Mouse (Mus musculus) forebrain, embryonic 16.5 days (tissue): ENCODE results near the gene Mlec. TPM values are rescaled to one million over a fixed set of nuclear protein-coding genes. Genes with fewer than 3 reads are reported as not detected.
A peak's percentile ranks its signal among the peaks of the same experiment; 100 is the strongest.
"Not testable (repeated sequence)": the region's sequence is repeated elsewhere in the genome, so short reads cannot be mapped to it uniquely, and the experiment has no call there.

Source experiments
- ATAC-seq: fragments of 200-750 bp; cut with Nextera tagmentation; 2 replicates; pipeline ENCODE4 v1.8.0; 2017; ENCODE audit warnings: mild to moderate bottlenecking, moderate library complexity
- H3K27ac ChIP-seq: fragments of 300-500 bp; sonication (generic); 2 replicates; pipeline ENCODE4 v1.5.1; 2014; ENCODE audit warnings: low read length, control low read depth
- H3K27me3 ChIP-seq: fragments of 300-500 bp; sonication (generic); replicated peaks from 2 replicates; pipeline ENCODE4 v1.6.1; 2014; ENCODE audit warnings: low read length; ENCODE audit not compliant: control insufficient read depth, insufficient read depth
- H3K36me3 ChIP-seq: fragments of 300-500 bp; sonication (generic); 2 replicates; pipeline ENCODE4 v1.6.1; 2014; ENCODE audit not compliant: control insufficient read depth, insufficient read depth
- H3K4me1 ChIP-seq: fragments of 300-500 bp; sonication (generic); replicated peaks from 2 replicates; pipeline ENCODE4 v1.6.1; 2014; ENCODE audit warnings: low read length; ENCODE audit not compliant: control insufficient read depth, insufficient read depth
- H3K4me2 ChIP-seq: fragments of 300-500 bp; sonication (generic); 2 replicates; pipeline ENCODE4 v1.6.1; 2014; ENCODE audit warnings: mild to moderate bottlenecking, low read length, control low read depth
- H3K4me3 ChIP-seq: fragments of 300-500 bp; sonication (generic); replicated peaks from 2 replicates; pipeline ENCODE4 v1.5.1; 2014; ENCODE audit warnings: mild to moderate bottlenecking, low read length, control low read depth
- H3K9ac ChIP-seq: fragments of 300-500 bp; sonication (generic); replicated peaks from 2 replicates; pipeline ENCODE4 v1.6.1; 2014; ENCODE audit warnings: low read depth, low read length, control low read depth
- H3K9me3 ChIP-seq: fragments of 300-500 bp; sonication (generic); 2 replicates; pipeline ENCODE4 v1.6.1; 2016; ENCODE audit warnings: low read length; ENCODE audit not compliant: control insufficient read depth
- WGBS: fragments of 180-500 bp; shearing (Covaris S2); extraction: QIAGEN DNeasy Blood & Tissue Kit; methylation state at CpG from one replicate; pipeline ENCODE4 v1.1.7; 2014; 5-methylcytosine and 5-hydroxymethylcytosine counted together
- polyA plus RNA-seq: library from polyadenylated mRNA; unstranded; fragments of >200 nt; fragmentation: Nextera tagmentation; extraction: Ambion mirVana; gene quantifications from 2 replicates; pipeline ENCODE4 v1.2.1, GENCODE M21; 2015

The Mlec gene
- polyA plus RNA-seq, 1 experiment from 2014 or later = 21.1 TPM

GRCm38 (mm10) chr5:115165895-115166814 is 8.2 kb upstream of the Mlec start:
- Histone ChIP-seq H3K9me3 (no peaks in the 10 kb centered on the region), H3K4me2 (no peak overlapping the region), H3K4me1 (0 out of 2 replicates have a peak, but pooled peaks cover 3% of the 10 kb centered on the region), H3K9ac (no peak overlapping the region), H3K4me3 (no peak overlapping the region), H3K36me3 (no peaks in the 10 kb centered on the region), H3K27ac (no peak overlapping the region), H3K27me3 (no peaks in the 10 kb centered on the region)
- 50% methylated on average over 11 of the region's 11 CpGs for WGBS
- no peak for ATAC-seq

DNA sequence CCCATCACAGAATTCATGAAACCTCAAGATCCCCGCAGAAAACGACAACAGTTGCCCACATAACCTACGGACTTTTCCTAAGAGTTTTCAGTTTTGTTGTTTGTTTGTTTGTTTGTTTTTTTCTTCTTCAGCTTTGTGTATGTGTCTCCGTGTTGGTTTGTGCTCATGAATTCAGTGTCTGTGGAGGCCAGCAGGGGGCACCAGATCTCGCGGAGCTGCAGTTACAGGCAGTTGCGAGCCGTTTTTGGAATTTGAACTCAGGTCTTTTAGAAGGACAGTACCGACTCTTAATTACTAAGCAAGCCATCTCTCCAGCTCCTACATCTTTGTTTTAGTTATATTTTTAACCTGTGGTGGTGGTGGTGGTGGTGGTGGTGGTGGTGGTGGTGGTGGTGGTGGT is 7.4 kb upstream of the Mlec start:
- H3K9me3 ChIP-seq = no peaks in the 10 kb centered on the region
- ATAC-seq = no peak

DNA sequence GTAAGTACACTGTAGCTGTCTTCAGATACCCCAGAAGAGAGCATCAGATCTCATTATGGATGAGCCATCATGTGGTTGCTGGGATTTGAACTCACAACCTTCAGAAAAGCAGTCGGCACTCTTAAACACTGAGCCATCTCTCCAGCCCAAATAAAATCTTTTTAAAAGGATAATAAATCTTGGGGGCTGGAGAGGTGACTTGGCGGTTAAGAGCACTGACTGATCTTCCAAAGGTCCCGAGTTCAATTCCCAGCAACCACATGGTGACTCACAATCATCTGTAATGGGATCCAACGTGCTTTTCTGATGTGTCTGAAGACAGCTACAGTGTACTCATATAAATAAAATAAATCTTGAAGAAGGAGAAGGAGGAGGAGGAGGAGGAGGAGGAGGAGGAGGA is 6.5 kb upstream of the Mlec start:
- H3K36me3 ChIP-seq, H3K4me1 ChIP-seq, H3K9ac ChIP-seq, H3K4me3 ChIP-seq, ATAC-seq, H3K27me3 ChIP-seq, H3K27ac ChIP-seq, H3K4me2 ChIP-seq, H3K9me3 ChIP-seq: not testable (repeated sequence)
- WGBS = 85% methylated on average over 4 of the region's 4 CpGs

More for the DNA sequence above, 7.4 kb upstream of the Mlec start:
- Histone ChIP-seq H3K9ac (no peak overlapping the region), H3K27ac (no peak overlapping the region), H3K36me3 (no peaks in the 10 kb centered on the region), H3K4me1 (0 out of 2 replicates have a peak, but pooled peaks cover 3% of the 10 kb centered on the region), H3K27me3 (no peaks in the 10 kb centered on the region), H3K4me3 (no peak overlapping the region), H3K4me2 (no peak overlapping the region)
- 67% methylated on average over 9 of the region's 9 CpGs for WGBS

- Histone ChIP-seq H3K4me3 (no peak overlapping the region), H3K9ac (no peak overlapping the region), H3K27ac (no peak overlapping the region), H3K4me2 (no peak overlapping the region), H3K36me3 (no peaks in the 10 kb centered on the region), H3K27me3 (no peaks in the 10 kb centered on the region), H3K4me1 (peaks cover 6% of the 10 kb centered on the region), H3K9me3 (no peaks in the 10 kb centered on the region)
- ATAC-seq = no peak
- WGBS = 40% methylated on average over 8 of the region's 8 CpGs
Measured at GRCm38 (mm10) chr5:115163563-115163962, 5.6 kb upstream of the Mlec start.

GRCm38 (mm10) chr5:115161940-115162279 is 3.9 kb upstream of the Mlec start:
- not testable (repeated sequence) for H3K9me3 ChIP-seq, H3K36me3 ChIP-seq, H3K4me2 ChIP-seq, H3K27ac ChIP-seq, ATAC-seq, H3K27me3 ChIP-seq, H3K4me3 ChIP-seq, H3K9ac ChIP-seq
- 60% methylated on average over 1 of the region's 1 CpGs for WGBS
- H3K4me1 ChIP-seq = peaks cover 11% of the 10 kb centered on the region

- no peaks in the 10 kb centered on the region for H3K27me3 ChIP-seq
- no peak overlapping the region for H3K9ac ChIP-seq
- H3K4me1 ChIP-seq = peaks cover 17% of the 10 kb centered on the region
- no peaks in the 10 kb centered on the region for H3K36me3 ChIP-seq
- no peaks in the 10 kb centered on the region for H3K9me3 ChIP-seq
- ATAC-seq = no peak
- no peak overlapping the region for H3K4me3 ChIP-seq
- H3K27ac ChIP-seq = no peak overlapping the region
- H3K4me2 ChIP-seq = no peak overlapping the region
- 52% methylated on average over 13 of the region's 13 CpGs for WGBS
Measured at GRCm38 (mm10) chr5:115161064-115161939, 3.3 kb upstream of the Mlec start.

DNA sequence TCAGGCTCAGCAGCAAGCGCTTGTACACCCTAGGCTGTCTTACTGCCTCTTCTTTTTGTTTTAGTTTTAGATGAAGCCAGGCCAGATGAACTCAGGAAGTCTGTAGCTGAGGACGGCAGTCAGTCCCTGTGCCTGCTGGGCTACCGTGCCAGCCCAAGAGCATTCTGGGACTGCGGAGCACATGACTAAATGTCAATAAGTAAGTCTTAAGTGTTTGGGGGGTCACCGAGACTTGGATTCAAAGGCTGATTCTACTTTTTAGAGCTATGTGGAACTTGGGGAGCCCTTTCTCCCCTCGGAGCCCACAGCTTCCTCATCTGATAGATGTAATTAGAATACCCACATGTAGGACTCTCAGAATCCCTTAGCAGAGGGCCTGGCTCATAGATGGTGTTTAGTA is 2.7 kb upstream of the Mlec start:
- no peaks in the 10 kb centered on the region for H3K9me3 ChIP-seq
- no peaks in the 10 kb centered on the region for H3K36me3 ChIP-seq
- no peak overlapping the region for H3K4me3 ChIP-seq
- no peak overlapping the region for H3K27ac ChIP-seq
- ATAC-seq = no peak
- no peak overlapping the region for H3K4me2 ChIP-seq
- H3K4me1 ChIP-seq = peaks cover 24% of the 10 kb centered on the region
- H3K9ac ChIP-seq = no peak overlapping the region
- H3K27me3 ChIP-seq = no peaks in the 10 kb centered on the region
- 82% methylated on average over 6 of the region's 6 CpGs for WGBS

DNA sequence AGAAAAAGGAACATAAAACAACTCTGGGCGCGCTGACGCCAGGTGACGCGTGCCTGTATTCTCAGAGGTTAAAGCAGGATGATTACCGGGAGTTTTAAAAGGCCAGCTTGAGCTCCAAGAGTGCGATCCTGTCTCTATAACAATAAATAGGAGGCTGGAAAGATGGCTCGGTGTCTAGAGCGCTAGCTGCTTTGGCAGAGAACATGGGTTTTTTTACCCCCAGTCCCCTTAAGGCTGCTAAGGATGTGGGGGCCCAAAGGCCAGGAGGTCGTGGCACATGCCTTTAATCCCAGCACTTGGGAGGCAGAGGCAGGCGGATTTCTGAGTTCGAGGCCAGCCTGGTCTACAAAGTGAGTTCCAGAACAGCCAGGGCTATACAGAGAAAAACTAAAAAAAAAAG is 1.2 kb upstream of the Mlec start:
- Histone ChIP-seq H3K4me1 (peaks cover 35% of the 10 kb centered on the region), H3K27ac (peak overlapping the region; percentile 99), H3K9ac (peak overlapping the region; percentile 83), H3K27me3 (no peaks in the 10 kb centered on the region), H3K4me3 (peak overlapping the region; percentile 94), H3K36me3 (no peaks in the 10 kb centered on the region), H3K4me2 (peak overlapping the region; percentile 88), H3K9me3 (no peaks in the 10 kb centered on the region)
- no peak for ATAC-seq
- 27% methylated on average over 12 of the region's 12 CpGs for WGBS

DNA sequence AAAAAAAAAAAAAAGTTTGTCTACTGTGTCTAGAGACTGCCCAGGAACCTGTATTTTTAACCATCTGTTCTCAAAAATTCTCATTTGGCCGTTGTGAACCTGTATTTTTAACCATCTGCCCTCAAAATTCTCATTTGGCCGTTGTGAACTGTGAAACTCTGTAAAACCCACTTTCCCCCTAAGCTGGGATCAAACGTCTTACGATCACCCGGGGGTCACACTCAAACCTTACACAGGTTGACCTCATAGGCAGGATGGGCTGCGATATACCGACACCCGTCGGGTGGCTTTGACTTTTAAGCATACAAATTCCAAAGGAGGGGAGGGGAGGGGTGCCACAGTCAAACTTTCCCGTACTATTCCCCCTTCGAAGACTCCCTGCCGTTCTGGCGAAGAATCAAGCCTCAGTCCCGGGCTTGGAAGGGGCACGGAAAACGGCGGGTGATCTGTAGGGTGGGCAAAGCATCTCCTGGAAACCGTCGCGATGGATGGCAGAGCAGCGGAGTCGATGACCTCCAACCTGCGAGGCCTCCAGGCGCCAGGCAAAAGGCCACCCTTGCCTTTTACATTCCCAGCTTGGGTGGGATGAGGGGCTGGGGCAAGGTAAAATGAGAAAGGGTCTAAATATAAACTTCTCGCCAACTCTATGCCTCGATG is 918 bp downstream of the Mlec start:
- Histone ChIP-seq H3K4me1 (peaks cover 35% of the 10 kb centered on the region), H3K4me2 (peak overlapping the region; percentile 90), H3K36me3 (no peaks in the 10 kb centered on the region), H3K9me3 (no peaks in the 10 kb centered on the region), H3K27ac (no peak overlapping the region; the same call in 1 of the 2 replicates), H3K27me3 (no peaks in the 10 kb centered on the region), H3K4me3 (peak overlapping the region; percentile 94), H3K9ac (peak overlapping the region; percentile 94)
- no peak for ATAC-seq
- WGBS = 2% methylated on average over 26 of the region's 26 CpGs
